11 mouse cellular contexts compared by ENCODE assay signal in the genomic region with DNA sequence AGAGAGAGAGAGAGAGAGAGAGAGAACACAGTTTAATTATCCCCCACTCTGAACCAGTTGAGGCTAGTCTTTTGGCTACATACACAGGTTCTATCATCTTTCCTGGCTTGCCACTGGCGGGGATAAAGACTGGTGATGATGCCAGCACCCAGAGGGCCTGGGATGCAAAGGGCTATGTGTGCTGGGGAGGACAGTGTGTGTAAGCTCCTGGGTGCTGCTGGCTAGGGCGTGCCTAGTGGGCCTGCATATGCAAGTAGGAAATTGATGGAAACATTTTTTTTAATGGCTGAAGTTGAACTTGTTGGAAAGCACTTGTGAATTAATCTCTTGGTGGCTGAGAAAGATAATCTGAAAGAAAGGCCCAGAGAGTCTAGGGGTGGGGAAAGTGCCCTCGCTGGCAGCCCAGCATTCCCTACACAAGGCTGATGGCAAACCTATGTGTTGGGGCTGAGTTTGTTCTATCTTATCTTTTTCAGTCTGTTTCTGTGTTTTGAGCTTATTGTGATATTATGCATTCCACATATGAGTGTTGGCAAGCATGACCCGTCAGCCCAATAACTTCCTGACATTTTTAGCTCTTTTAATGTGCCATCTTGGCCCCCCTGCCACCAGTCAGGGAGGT. TPM values are rescaled to one million over a fixed set of nuclear protein-coding genes. Genes with fewer than 3 reads are reported as not detected.
DNase-seq lines count a peak whose midpoint lies in the region; ATAC-seq and TF ChIP-seq lines count a peak whose summit lies in the region.
"Had no signal": no experiment of that assay in that cellular context is flagged by ENCODE, and none has a peak within 500 bp of the region (broad histone marks: within the 10 kb centered on the region; RNA-seq: fewer than 3 reads in every experiment).

No protein-coding gene starts in this region.

- peak; percentile 45; the same call in 1 of the 2 replicates for ATAC-seq in midbrain, embryonic 12.5 days (ENCODE audit: low FRiP score, low read depth)
- no peak for ATAC-seq in midbrain, postnatal 0 days (ENCODE audit: low FRiP score)
- peak; percentile 22; the same call in 1 of the 2 replicates for ATAC-seq in forebrain, embryonic 11.5 days (replicated peaks; ENCODE audit: low FRiP score)
- peak; percentile 29; the same call in 1 of the 2 replicates for ATAC-seq in intestine, embryonic 14.5 days (replicated peaks; ENCODE audit: low FRiP score, low TSS enrichment, low read depth)
- 0 out of 2 replicates have a peak, but pooled peaks have one; percentile 22 for ATAC-seq in neural tube, embryonic 14.5 days (ENCODE audit: low read depth)

- no peaks in the 10 kb centered on the region for H3K27me3 ChIP-seq in midbrain, embryonic 12.5 days
- no peaks in the 10 kb centered on the region for H3K27me3 ChIP-seq in midbrain, postnatal 0 days (ENCODE audit: insufficient read depth, low read length)
- no peaks in the 10 kb centered on the region for H3K27me3 ChIP-seq in forebrain, embryonic 11.5 days (ENCODE audit: control insufficient read depth, insufficient read depth, low read length)
- no peaks in the 10 kb centered on the region for H3K27me3 ChIP-seq in intestine, embryonic 14.5 days (replicated peaks; ENCODE audit: control insufficient read depth, insufficient read depth, low read length)
- H3K27me3 ChIP-seq in neural tube, embryonic 14.5 days (ENCODE audit: control insufficient read depth, insufficient read depth, low read length), result no peaks in the 10 kb centered on the region

- no peak for TF ChIP-seq CTCF in midbrain, postnatal 0 days (IDR thresholded peaks at IDR 0.05)

- H3K27ac ChIP-seq in midbrain, embryonic 12.5 days (replicated peaks), result peak overlapping the region; percentile 30; the same call in 1 of the 2 replicates
- H3K27ac ChIP-seq in midbrain, postnatal 0 days (ENCODE audit: low read depth, low read length), result no peak overlapping the region
- peak overlapping the region; percentile 70; the same call in 1 of the 2 replicates for H3K27ac ChIP-seq in forebrain, embryonic 11.5 days (ENCODE audit: low read depth, low read length)
- H3K27ac ChIP-seq in intestine, embryonic 14.5 days (ENCODE audit: low read depth), result no peak overlapping the region
- no peak overlapping the region for H3K27ac ChIP-seq in neural tube, embryonic 14.5 days (ENCODE audit: low read depth, low read length)

- H3K9ac ChIP-seq in midbrain, embryonic 12.5 days (replicated peaks), result no peak overlapping the region
- H3K9ac ChIP-seq in midbrain, postnatal 0 days (replicated peaks; ENCODE audit: low read length, poor library complexity, severe bottlenecking), result no peak overlapping the region
- H3K9ac ChIP-seq in forebrain, embryonic 11.5 days (ENCODE audit: low read length), result no peak overlapping the region
- no peak overlapping the region for H3K9ac ChIP-seq in intestine, embryonic 14.5 days (ENCODE audit: low read length)
- H3K9ac ChIP-seq in neural tube, embryonic 14.5 days (replicated peaks; ENCODE audit: low read depth, low read length), result no peak overlapping the region

- DNase-seq in midbrain, postnatal 0 days (ENCODE audit: low spot score), result no peak
- no peak for DNase-seq in forebrain, embryonic 11.5 days (ENCODE audit: low spot score)
- DNase-seq in intestine, embryonic 14.5 days (ENCODE audit: low spot score), result no peak
- DNase-seq in lung, adult 18-20 months, result no peak
- DNase-seq in right cerebral cortex, adult 18-20 months, result no peak
- DNase-seq: cerebellum, adult 9-10 months had no signal

- no peak overlapping the region for H3K4me2 ChIP-seq in midbrain, embryonic 12.5 days (replicated peaks)
- no peak overlapping the region for H3K4me2 ChIP-seq in midbrain, postnatal 0 days (ENCODE audit: low read depth, low read length, poor library complexity, severe bottlenecking)
- H3K4me2 ChIP-seq in forebrain, embryonic 11.5 days (ENCODE audit: low read depth, low read length, severe bottlenecking), result 0 out of 2 replicates have a peak overlapping the region, but pooled peaks have one; percentile 8
- H3K4me2 ChIP-seq in intestine, embryonic 14.5 days (ENCODE audit: low read length), result no peak overlapping the region
- H3K4me2 ChIP-seq in neural tube, embryonic 14.5 days (ENCODE audit: low read depth, low read length), result no peak overlapping the region

- no peaks in the 10 kb centered on the region for H3K9me3 ChIP-seq in midbrain, embryonic 12.5 days
- no peaks in the 10 kb centered on the region for H3K9me3 ChIP-seq in midbrain, postnatal 0 days (ENCODE audit: low read length)
- H3K9me3 ChIP-seq in forebrain, embryonic 11.5 days (ENCODE audit: control insufficient read depth, low read length), result no peaks in the 10 kb centered on the region
- H3K9me3 ChIP-seq in intestine, embryonic 14.5 days (ENCODE audit: control insufficient read depth, low read length), result no peaks in the 10 kb centered on the region
- no peaks in the 10 kb centered on the region for H3K9me3 ChIP-seq in neural tube, embryonic 14.5 days (ENCODE audit: control insufficient read depth, low read length)

- no peaks in the 10 kb centered on the region for H3K36me3 ChIP-seq in midbrain, embryonic 12.5 days
- H3K36me3 ChIP-seq in midbrain, postnatal 0 days (ENCODE audit: insufficient read depth, low read length), result no peaks in the 10 kb centered on the region
- no peaks in the 10 kb centered on the region for H3K36me3 ChIP-seq in forebrain, embryonic 11.5 days (ENCODE audit: control insufficient read depth, insufficient read depth, low read length)
- H3K36me3 ChIP-seq in intestine, embryonic 14.5 days (ENCODE audit: control insufficient read depth, insufficient read depth, low read length), result no peaks in the 10 kb centered on the region
- no peaks in the 10 kb centered on the region for H3K36me3 ChIP-seq in neural tube, embryonic 14.5 days (ENCODE audit: control insufficient read depth, insufficient read depth, low read length)

- no peak overlapping the region for H3K4me3 ChIP-seq in midbrain, embryonic 12.5 days
- no peak overlapping the region for H3K4me3 ChIP-seq in midbrain, postnatal 0 days (ENCODE audit: low read depth, low read length)
- H3K4me3 ChIP-seq in forebrain, embryonic 11.5 days (ENCODE audit: low read depth, low read length), result no peak overlapping the region
- no peak overlapping the region for H3K4me3 ChIP-seq in intestine, embryonic 14.5 days (ENCODE audit: low read depth, low read length)
- H3K4me3 ChIP-seq in neural tube, embryonic 14.5 days (ENCODE audit: low read depth, low read length), result no peak overlapping the region

- peaks cover 79% of the 10 kb centered on the region for H3K4me1 ChIP-seq in midbrain, embryonic 12.5 days
- H3K4me1 ChIP-seq in midbrain, postnatal 0 days (ENCODE audit: insufficient read depth, low read length), result peaks cover 6% of the 10 kb centered on the region; the same call in 1 of the 2 replicates
- peaks cover 22% of the 10 kb centered on the region for H3K4me1 ChIP-seq in forebrain, embryonic 11.5 days (replicated peaks; ENCODE audit: control insufficient read depth, insufficient read depth, low read length)
- peaks cover 45% of the 10 kb centered on the region for H3K4me1 ChIP-seq in intestine, embryonic 14.5 days (replicated peaks; ENCODE audit: control insufficient read depth, insufficient read depth, low read length)
- peaks cover 49% of the 10 kb centered on the region for H3K4me1 ChIP-seq in neural tube, embryonic 14.5 days (ENCODE audit: control insufficient read depth, insufficient read depth, low read length)

- WGBS in midbrain, embryonic 12.5 days, result 75% methylated on average over 4 of the region's 4 CpGs
- 63% methylated on average over 4 of the region's 4 CpGs for WGBS in midbrain, postnatal 0 days
- whole genome bisulfite sequencing in forebrain, embryonic 11.5 days, result 71% methylated on average over 4 of the region's 4 CpGs
- 68% methylated on average over 4 of the region's 4 CpGs for WGBS in intestine, embryonic 14.5 days
- WGBS in neural tube, embryonic 14.5 days, result 56% methylated on average over 4 of the region's 4 CpGs

RNA-seq across cellular contexts. Expression of a gene that starts 22.7 kb away (rescaled TPM):
- 66.0 and 67.3 TPM in 2 replicates for polyA plus RNA-seq in midbrain, embryonic 12.5 days (2016; fragmentation: Nextera tagmentation; extraction: Ambion mirVana)
- total RNA-seq in midbrain, postnatal 0 days (2014; rRNA removed), result 40.9 and 44.6 TPM in 2 replicates
- polyA plus RNA-seq in midbrain, postnatal 0 days (2015; fragmentation: Nextera tagmentation; extraction: Ambion mirVana), result 80.9 and 85.4 TPM in 2 replicates
- polyA plus RNA-seq in forebrain, embryonic 11.5 days (2014; fragmentation: Nextera tagmentation; extraction: Ambion mirVana), result 97.0 and 101 TPM in 2 replicates
- 29.1 and 29.6 TPM in 2 replicates for polyA plus RNA-seq in intestine, embryonic 14.5 days (2014; fragmentation: Nextera tagmentation; extraction: Ambion mirVana)
- polyA plus RNA-seq in neural tube, embryonic 14.5 days (2014; fragmentation: Nextera tagmentation; extraction: Ambion mirVana), result 143 and 145 TPM in 2 replicates

RNA-seq across cellular contexts. Expression of a gene that starts 25.7 kb away (rescaled TPM):
- polyA plus RNA-seq in midbrain, embryonic 12.5 days (2016; fragmentation: Nextera tagmentation; extraction: Ambion mirVana), result not detected in 2 replicates
- not detected in 2 replicates for total RNA-seq in midbrain, postnatal 0 days (2014; rRNA removed)
- polyA plus RNA-seq in midbrain, postnatal 0 days (2015; fragmentation: Nextera tagmentation; extraction: Ambion mirVana), result 0.38 TPM in 1 of 2 replicates, not detected in the other
- polyA plus RNA-seq in forebrain, embryonic 11.5 days (2014; fragmentation: Nextera tagmentation; extraction: Ambion mirVana), result not detected in 2 replicates
- polyA plus RNA-seq in intestine, embryonic 14.5 days (2014; fragmentation: Nextera tagmentation; extraction: Ambion mirVana), result not detected in 2 replicates
- polyA plus RNA-seq in neural tube, embryonic 14.5 days (2014; fragmentation: Nextera tagmentation; extraction: Ambion mirVana), result not detected in 2 replicates
- total RNA-seq: gastrocnemius, adult 8-10 months; liver, adult 2 months had no signal
- polyA plus RNA-seq: liver, adult 2 months; small intestine, adult 2 months had no signal

Comparison
In these comparisons a context has a peak if more than half of its experiments do, and no peak if none do; other contexts are left out.
1. H3K27ac ChIP-seq: peak in midbrain, embryonic 12.5 days (single experiment) and forebrain, embryonic 11.5 days (single experiment); none in midbrain, postnatal 0 days (single experiment), intestine, embryonic 14.5 days (single experiment) and neural tube, embryonic 14.5 days (single experiment).